Mouse (Mus musculus) megakaryocyte, adult 5-6 weeks (primary cell): ENCODE measurements around the gene Zscan29. TPM values are rescaled to one million over a fixed set of nuclear protein-coding genes. Genes with fewer than 3 reads are reported as not detected.

Experiments used
- ATAC-seq: 2 replicates; pipeline ENCODE4 v1.8.0; 2016; ENCODE audit warnings: mild to moderate bottlenecking, inconsistent platforms; ENCODE audit not compliant: poor library complexity, severe bottlenecking
- total RNA-seq, 2 experiments: library from RNA; stranded (forward) in 1 of 2; stranded (reverse) in 1 of 2; fragments of 153-499, 151-499 nt in 1 of 2; fragments of 221-1000, 200-1000 nt in 1 of 2; gene quantifications; 2 replicates each; pipeline versions ENCODE4 v1.2.3 to v1.2.4; 2015 to 2017

The Zscan29 gene
- total RNA-seq (2015) (24.3 and 27.1 TPM in 2 replicates), total RNA-seq (2017) (27.0 and 37.4 TPM in 2 replicates)

- peak; percentile 80 for ATAC-seq
Observed at GRCm38 (mm10) chr2:121170980-121171742, at the start of gene Zscan29. Gene Zscan29 (minus strand): TSS chr2:121171125.

DNA sequence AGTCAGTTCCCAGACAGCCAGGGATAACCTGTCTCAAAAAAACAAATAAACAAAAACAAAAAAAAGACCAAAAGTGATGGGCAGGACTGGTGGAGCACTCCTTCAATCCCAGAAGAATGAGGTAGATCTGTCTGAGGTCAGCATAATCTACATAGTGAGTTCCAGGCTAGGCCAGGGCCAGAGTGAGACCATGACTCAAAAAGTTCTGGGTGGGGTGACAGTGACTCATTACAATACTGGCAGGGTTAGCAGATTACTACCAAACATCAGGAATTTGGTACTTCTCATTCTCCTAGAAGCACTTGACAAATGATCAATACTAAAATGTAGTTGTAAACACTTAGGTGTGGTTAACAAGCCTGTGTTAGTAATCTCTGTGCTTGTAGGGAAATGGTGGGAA is 49.1 kb upstream of the Zscan29 start:
- no peak for ATAC-seq

GRCm38 (mm10) chr2:121219177-121219576 is 48.3 kb upstream of the Zscan29 start:
- no peak for ATAC-seq

DNA sequence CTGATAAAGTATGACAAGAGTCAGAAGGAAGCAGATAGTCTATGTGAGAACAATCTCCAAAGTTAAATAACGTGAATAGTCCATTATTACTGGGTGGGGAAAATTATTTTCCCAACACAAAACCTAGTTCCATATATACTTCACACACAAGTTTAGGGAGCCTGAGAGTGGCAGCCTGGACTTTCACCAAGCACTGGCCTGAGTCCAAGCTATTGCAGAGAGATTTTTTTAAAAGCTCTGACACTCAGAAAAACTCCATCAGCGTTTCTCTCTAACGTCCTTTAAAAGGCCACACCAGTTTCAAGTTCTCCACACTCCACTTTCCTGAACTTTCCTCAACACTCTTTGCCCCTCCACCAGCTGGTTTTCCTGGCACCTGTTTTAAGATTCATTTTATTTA is 43.6 kb upstream of the Zscan29 start:
- no peak for ATAC-seq

DNA sequence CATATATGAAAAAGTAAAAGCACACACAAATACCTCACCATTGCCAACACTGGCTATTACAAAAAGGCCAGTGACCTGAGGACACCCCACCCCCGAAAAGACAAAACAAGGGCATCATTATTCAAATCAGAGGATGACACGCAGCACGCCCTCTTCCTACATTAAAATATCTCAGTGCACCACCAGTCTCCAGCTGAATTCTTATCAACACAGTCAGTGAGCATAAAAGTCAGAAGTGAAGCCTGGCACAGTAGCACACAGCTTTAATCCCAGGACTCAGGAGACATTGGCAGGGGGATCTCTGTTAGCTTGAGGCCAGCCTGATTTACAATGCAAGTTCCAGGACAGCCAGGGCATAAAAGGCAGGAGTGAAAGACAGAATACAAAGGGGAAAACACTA is 35.6 kb upstream of the Zscan29 start:
- ATAC-seq: no peak

DNA sequence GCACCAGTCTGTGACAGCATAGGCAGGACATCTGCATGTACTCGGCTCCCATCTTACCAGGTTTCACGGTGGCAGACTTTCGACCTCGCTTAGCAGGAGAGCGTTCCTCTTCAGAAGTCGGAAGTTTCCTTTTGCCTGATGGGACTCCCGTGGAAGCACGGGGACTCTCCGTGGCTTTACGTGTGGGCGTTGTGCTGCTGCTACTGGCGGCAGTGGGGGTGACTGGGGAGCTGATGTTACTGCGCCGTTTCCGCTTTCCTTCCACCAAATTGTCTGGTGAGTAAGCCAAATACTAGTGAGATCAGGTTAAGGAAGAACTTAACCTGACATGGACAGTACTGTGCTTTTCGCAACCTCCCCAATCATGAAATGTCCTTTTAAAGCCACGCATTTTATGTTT is 33.4 kb upstream of the Zscan29 start:
- no peak for ATAC-seq

- no peak for ATAC-seq
Observed at GRCm38 (mm10) chr2:121195466-121195865, 24.5 kb upstream of the Zscan29 start.

DNA sequence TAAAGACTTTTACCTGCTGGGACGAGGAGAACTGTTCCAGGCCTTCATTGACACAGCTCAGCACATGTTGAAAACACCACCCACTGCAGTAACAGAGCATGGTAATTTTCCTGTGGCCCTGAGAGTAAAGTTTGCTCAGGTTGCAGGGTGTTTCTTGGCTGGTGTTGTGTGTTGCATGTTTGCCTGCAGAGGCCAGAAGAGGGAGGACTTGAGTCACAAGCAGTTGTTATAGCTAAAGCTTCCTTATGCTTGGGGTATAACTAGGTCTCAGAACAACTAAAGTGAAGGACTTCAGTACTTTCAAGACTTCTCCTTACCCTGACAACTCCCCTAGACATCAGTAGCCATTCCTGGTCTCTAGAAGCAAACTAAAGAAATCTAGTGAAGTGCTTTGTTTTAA is 17.6 kb upstream of the Zscan29 start:
- no peak for ATAC-seq

- ATAC-seq: no peak
Observed at GRCm38 (mm10) chr2:121184142-121184541, 13.2 kb upstream of the Zscan29 start.

- ATAC-seq: no peak
Observed at GRCm38 (mm10) chr2:121183431-121183830, 12.5 kb upstream of the Zscan29 start.

GRCm38 (mm10) chr2:121178828-121179479 is 8.0 kb upstream of the Zscan29 start:
- ATAC-seq: peak; percentile 66

DNA sequence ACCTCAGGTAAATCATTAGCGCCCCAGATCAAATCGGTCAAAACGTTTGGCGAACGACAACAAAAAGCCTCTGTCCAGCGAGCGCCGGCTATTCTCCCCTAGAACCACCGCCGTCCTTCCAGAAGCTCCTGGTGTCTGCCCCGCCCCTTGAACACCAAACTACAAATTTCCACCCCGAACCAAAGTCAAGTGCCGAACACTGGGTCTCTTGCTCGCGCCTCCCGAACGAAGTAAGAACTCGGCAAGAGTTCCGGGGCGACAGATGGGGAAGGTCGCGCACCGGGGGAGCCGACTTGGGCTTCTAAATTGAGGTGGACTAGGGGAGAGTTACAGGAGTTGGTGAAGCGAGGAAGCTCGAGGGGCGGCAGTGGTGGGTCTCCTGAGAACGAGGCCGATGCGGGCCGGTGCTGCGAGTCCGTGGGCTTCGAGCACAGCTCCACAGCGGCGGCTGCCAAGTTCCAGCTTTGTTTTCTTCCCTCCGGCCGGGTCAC is 399 bp downstream of the Zscan29 start, which contains the start of gene Tubgcp4:
TSS of gene Tubgcp4 (plus strand) at position 174 of the 491 bp plus-strand sequence.
- peak; percentile 36 for ATAC-seq

DNA sequence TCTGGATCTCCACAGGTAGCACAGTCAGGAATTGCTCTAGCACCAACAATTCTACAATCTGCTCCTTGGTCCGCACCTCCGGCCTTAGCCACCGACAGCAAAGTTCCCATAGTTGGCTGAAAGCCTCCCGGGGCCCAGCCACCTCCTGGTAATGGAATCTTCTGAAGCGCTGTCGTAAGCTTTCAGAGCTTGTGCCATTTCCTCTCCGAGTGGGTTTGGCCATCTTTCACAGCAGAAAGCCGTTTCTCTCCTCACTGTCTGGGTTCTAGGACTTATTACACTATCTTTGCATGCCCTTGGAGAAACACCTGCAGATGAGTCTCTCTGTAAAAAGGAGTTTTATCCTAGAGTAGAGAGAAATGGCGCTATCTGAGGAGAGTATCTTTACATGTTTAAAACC is 1.0 kb downstream of the Zscan29 start:
- ATAC-seq: peak; percentile 69

DNA sequence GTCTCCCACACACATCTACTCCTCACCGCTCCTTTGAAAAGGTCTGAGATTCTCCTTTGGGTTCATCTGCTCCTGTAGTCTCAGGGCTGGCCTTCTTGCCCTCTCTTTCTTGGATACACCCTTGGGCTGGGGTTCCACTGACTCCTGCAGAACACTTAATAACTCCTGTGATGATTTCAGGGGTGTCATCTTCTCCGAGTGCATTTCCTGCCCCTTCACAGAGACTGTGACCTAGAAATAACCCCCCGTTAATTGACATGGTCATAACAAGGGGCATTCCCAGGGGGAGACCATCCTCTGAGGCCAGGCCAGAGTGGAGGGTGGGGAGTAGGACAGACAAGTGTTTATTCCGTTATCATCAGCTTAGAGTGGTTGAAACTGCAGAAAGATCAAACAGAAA is 1.8 kb downstream of the Zscan29 start:
- no peak for ATAC-seq

GRCm38 (mm10) chr2:121153100-121153499 is 17.8 kb downstream of the Zscan29 start:
- no peak for ATAC-seq

DNA sequence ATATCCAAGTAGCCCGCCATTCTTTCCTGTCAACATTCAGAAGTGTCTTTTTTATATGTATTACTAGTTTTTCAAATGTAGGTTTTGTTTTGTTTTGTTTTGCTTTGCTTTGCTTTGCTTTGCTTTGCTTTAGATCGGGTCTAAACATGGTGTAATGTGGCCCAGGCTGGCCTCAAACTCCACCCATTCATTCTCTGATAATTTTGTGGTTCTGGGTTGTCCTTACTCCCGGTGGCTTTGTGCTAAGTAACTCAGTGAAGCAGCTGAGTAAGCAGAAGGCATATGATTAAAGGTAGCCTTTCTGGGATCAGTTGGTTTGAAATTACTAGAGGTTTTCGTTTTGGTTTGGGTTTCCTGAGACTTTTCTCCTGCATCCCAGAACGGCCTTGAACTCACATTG is 21.2 kb downstream of the Zscan29 start:
- ATAC-seq: no peak

DNA sequence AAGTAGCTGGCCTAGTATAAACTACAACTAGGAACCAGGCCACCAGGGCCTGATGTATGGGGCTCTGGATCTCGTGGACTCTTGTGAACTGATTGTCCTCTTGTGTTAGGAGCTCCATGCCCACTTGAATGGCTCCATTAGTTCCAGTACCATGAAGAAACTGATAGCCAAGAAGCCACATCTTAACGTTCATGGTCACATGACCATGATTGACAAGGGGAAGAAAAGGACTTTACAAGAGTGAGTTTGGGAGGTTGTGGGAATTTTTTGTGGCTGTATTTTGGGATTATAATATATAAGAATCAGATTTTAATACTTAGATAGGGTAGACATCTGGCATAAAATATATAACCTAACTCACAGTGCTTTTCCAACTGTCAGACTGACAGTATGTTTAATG is 28.5 kb downstream of the Zscan29 start:
- no peak for ATAC-seq

DNA sequence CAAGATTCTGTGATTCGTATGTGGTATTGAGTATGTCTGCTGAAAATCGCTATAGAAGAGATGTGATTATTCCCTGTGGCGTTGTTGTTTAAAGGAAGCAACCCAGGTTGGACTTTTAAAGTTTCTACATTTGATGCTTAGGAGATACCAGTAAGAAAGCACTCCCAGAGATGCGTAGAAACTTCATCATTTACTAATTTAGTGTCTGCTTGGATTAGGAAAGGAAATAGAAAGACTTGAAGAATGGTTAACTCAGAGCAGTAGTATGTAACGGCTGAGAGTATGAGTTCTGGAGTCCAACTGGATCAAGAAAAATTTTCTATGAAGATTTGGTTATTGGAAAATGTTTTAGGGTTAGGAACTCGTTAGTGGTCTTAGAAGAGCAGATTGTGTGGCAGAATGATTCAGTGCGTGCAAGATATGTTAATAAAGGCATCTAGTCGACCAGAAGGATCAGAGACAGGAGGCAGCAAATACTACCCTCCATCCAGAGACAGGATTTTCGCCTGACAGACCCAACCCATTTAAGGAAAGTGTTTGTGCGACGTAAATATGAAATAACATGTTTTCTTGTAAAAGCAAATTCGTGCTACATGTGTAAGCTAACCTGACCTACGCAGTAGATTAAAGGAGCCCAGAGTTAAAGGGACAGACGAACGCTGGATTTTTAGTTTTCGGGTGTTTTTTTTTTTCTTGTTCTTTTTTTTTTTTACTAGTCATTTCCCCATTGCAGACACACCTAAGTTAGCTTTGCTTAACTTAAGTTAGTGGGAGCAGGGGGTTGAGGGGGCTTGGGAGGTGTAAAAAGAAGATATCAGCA is 29.5 kb downstream of the Zscan29 start:
- ATAC-seq: no peak

GRCm38 (mm10) chr2:121140018-121140882 is 30.7 kb downstream of the Zscan29 start, which contains the start of the genes Adal and Lcmt2:
Gene Adal (plus strand): TSS chr2:121140428.
Gene Lcmt2 (minus strand): TSS chr2:121140653.
- ATAC-seq: peak; percentile 82
